Mouse (Mus musculus) hindbrain, embryonic 15.5 days (tissue): ENCODE data around the gene Nfxl1. TPM values are rescaled to one million over a fixed set of nuclear protein-coding genes. Genes with fewer than 3 reads are reported as not detected.

Source experiments
- ATAC-seq: fragments of 200-750 bp; cut with Nextera tagmentation; 2 replicates; pipeline ENCODE4 v1.8.0; 2017; ENCODE audit warnings: low read depth, moderate number of reproducible peaks, moderate TSS enrichment; ENCODE audit not compliant: low FRiP score
- H3K27ac ChIP-seq: fragments of 300-500 bp; sonication (generic); replicated peaks from 2 replicates; pipeline ENCODE4 v1.5.1; 2015; ENCODE audit warnings: mild to moderate bottlenecking, inconsistent platforms
- H3K27me3 ChIP-seq: fragments of 300-500 bp; sonication (generic); 2 replicates; pipeline ENCODE4 v1.6.1; 2015; ENCODE audit warnings: control low read depth, inconsistent platforms
- H3K36me3 ChIP-seq: fragments of 300-500 bp; sonication (generic); 2 replicates; pipeline ENCODE4 v1.6.1; 2015; ENCODE audit warnings: control low read depth, inconsistent platforms
- H3K4me1 ChIP-seq: fragments of 300-500 bp; sonication (generic); replicated peaks from 2 replicates; pipeline ENCODE4 v1.6.1; 2015; ENCODE audit warnings: control low read depth, inconsistent platforms
- H3K4me2 ChIP-seq: fragments of 300-500 bp; sonication (generic); 2 replicates; pipeline ENCODE4 v1.6.1; 2015; ENCODE audit warnings: moderate library complexity, mild to moderate bottlenecking, inconsistent platforms
- H3K4me3 ChIP-seq: fragments of 300-500 bp; sonication (generic); 2 replicates; pipeline ENCODE4 v1.5.1; 2015; ENCODE audit warnings: mild to moderate bottlenecking, inconsistent platforms
- H3K9ac ChIP-seq: fragments of 300-500 bp; sonication (generic); 2 replicates; pipeline ENCODE4 v1.6.1; 2015; ENCODE audit warnings: inconsistent platforms
- H3K9me3 ChIP-seq: fragments of 300-500 bp; sonication (generic); 2 replicates; pipeline ENCODE4 v1.6.1; 2016; ENCODE audit warnings: control low read depth, inconsistent platforms
- WGBS: fragments of 180-500 bp; shearing (Covaris S2); methylation state at CpG from one replicate; pipeline ENCODE4 v1.1.7; 2015; 5-methylcytosine and 5-hydroxymethylcytosine counted together
- polyA plus RNA-seq: library from polyadenylated mRNA; unstranded; fragments of >200 nt; fragmentation: Nextera tagmentation; extraction: Ambion mirVana; gene quantifications from 2 replicates; pipeline ENCODE4 v1.2.1, GENCODE M21; 2015

Nfxl1 gene
- polyA plus RNA-seq, 1 experiment from 2014 or later: 12.0 TPM

DNA sequence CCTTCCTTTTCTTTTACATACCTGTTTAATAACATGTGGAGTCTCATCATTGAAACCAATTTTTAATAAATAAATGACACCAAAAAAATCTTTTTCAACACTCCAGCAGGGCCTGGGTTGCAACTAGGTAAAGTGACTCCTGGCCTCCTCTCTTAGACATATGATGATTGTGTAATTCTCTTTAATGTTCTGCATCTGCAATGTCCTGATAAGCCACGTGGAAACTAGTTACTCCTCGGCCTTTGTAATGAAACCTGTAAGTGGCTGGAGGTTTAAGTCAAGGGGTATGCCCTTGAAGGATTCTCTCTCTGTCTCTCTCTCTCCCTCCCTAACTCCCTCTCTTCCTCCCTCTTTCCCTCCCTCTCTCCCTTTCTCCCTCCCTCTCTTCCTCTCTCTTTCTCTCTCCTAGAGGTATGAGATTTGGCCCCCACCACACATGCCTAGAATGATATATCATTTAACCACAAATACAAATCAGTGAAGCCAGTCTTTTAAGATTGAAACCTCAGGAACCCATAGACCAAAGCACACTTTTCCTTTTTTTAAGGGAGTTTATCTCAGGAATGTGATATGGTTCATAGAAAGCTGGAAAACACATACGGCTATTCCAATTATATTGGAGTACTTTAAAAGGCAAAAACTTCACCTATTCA is 1.6 kb upstream of the Nfxl1 start:
- WGBS: 90% methylated on average over 3 of the region's 3 CpGs
- H3K27me3 ChIP-seq: no peaks in the 10 kb centered on the region

GRCm38 (mm10) chr5:72558716-72559526 is 563 bp downstream of the Nfxl1 start:
- under 1% methylated on average over 57 of the region's 57 CpGs for WGBS

More for the DNA sequence above, 1.6 kb upstream of the Nfxl1 start:
- H3K4me3 ChIP-seq: no peak overlapping the region
- H3K27ac ChIP-seq: no peak overlapping the region
- no peaks in the 10 kb centered on the region for H3K36me3 ChIP-seq
- H3K4me1 ChIP-seq: peaks cover 16% of the 10 kb centered on the region
- no peaks in the 10 kb centered on the region for H3K9me3 ChIP-seq
- no peak overlapping the region for H3K9ac ChIP-seq
- no peak overlapping the region for H3K4me2 ChIP-seq
- ATAC-seq: no peak

GRCm38 (mm10) chr5:72556245-72556644 is 3.2 kb downstream of the Nfxl1 start:
- H3K4me3 ChIP-seq: no peak overlapping the region
- WGBS: 78% methylated on average over 3 of the region's 3 CpGs
- H3K36me3 ChIP-seq: peaks cover 13% of the 10 kb centered on the region; the same call in 1 of the 2 replicates
- H3K9me3 ChIP-seq: no peaks in the 10 kb centered on the region
- no peak overlapping the region for H3K9ac ChIP-seq
- no peaks in the 10 kb centered on the region for H3K27me3 ChIP-seq
- H3K27ac ChIP-seq: no peak overlapping the region
- peaks cover 16% of the 10 kb centered on the region for H3K4me1 ChIP-seq
- H3K4me2 ChIP-seq: no peak overlapping the region
- ATAC-seq: no peak

More at GRCm38 (mm10) chr5:72558716-72559526, 563 bp downstream of the Nfxl1 start:
- Histone ChIP-seq H3K9me3 (no peaks in the 10 kb centered on the region), H3K27ac (peak overlapping the region; percentile 81), H3K9ac (peak overlapping the region; percentile 95), H3K4me1 (peaks cover 16% of the 10 kb centered on the region), H3K4me2 (peak overlapping the region; percentile 92), H3K27me3 (no peaks in the 10 kb centered on the region), H3K36me3 (0 out of 2 replicates have a peak, but pooled peaks cover 7% of the 10 kb centered on the region), H3K4me3 (peak overlapping the region; percentile 95)
- ATAC-seq: peak; percentile 84

GRCm38 (mm10) chr5:72551209-72551608 is 8.3 kb downstream of the Nfxl1 start:
- Histone ChIP-seq H3K4me3 (no peak overlapping the region), H3K4me2 (no peak overlapping the region), H3K9ac (no peak overlapping the region), H3K36me3 (peaks cover 13% of the 10 kb centered on the region; the same call in 1 of the 2 replicates), H3K27me3 (no peaks in the 10 kb centered on the region), H3K4me1 (no peaks in the 10 kb centered on the region), H3K27ac (no peak overlapping the region), H3K9me3 (no peaks in the 10 kb centered on the region)
- no peak for ATAC-seq
- WGBS: 93% methylated on average over 3 of the region's 3 CpGs

- H3K4me1 ChIP-seq: no peaks in the 10 kb centered on the region
- no peak overlapping the region for H3K9ac ChIP-seq
- H3K4me3 ChIP-seq: no peak overlapping the region
- 93% methylated on average over 3 of the region's 3 CpGs for WGBS
- no peak overlapping the region for H3K4me2 ChIP-seq
- H3K27me3 ChIP-seq: no peaks in the 10 kb centered on the region
- H3K9me3 ChIP-seq: no peaks in the 10 kb centered on the region
- ATAC-seq: no peak
- H3K36me3 ChIP-seq: peaks cover 27% of the 10 kb centered on the region
- no peak overlapping the region for H3K27ac ChIP-seq
These were observed 30.6 kb downstream of the Nfxl1 start for GRCm38 (mm10) chr5:72528896-72529295.

DNA sequence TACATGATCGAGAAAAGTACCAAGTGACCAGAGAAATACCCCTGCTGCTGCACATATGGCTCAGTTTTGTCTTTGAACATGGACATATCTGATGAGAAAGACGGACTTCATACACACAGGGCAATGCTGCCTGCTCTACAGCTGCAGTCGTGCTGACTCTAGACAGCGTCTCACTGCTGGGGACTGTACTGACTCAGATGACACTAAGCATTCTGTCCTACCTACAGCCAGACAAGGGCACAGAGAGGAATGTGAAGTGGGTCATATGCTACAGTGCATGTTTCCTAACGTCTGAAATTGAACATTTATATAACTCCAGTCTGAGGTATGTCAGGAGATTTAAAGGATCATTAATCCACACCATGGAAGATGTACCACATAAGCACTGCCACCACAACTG is 45.7 kb downstream of the Nfxl1 start:
- ATAC-seq: no peak
- H3K9ac ChIP-seq: no peak overlapping the region
- H3K4me1 ChIP-seq: no peaks in the 10 kb centered on the region
- no peaks in the 10 kb centered on the region for H3K9me3 ChIP-seq
- H3K4me2 ChIP-seq: no peak overlapping the region
- H3K27ac ChIP-seq: no peak overlapping the region
- WGBS: 89% methylated on average over 5 of the region's 5 CpGs
- no peaks in the 10 kb centered on the region for H3K27me3 ChIP-seq
- H3K4me3 ChIP-seq: no peak overlapping the region
- H3K36me3 ChIP-seq: peaks cover 32% of the 10 kb centered on the region

DNA sequence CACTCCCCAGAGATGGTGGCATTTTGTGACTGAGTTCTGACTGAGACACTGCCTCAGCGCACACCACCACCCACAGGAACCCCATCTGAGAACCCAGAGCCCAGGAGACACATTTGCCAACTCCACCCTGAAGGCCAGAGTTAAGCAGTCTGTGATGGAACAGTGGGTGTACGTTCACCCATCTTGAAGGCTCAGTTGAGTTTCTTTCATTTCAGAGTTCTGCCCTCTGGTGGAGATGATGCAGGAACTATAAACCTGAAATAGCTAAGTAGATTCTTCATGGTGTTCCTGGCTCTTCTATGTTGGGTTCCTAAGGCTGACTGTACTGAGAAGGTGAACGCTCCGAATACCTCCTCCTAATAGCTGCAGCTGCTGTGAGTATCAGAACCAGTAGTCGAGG is 53.7 kb downstream of the Nfxl1 start:
- Histone ChIP-seq H3K9me3 (0 out of 2 replicates have a peak, but pooled peaks cover 3% of the 10 kb centered on the region), H3K27me3 (peaks cover 35% of the 10 kb centered on the region), H3K27ac (no peak overlapping the region), H3K4me2 (no peak overlapping the region), H3K9ac (no peak overlapping the region), H3K4me1 (peaks cover 14% of the 10 kb centered on the region), H3K36me3 (no peaks in the 10 kb centered on the region), H3K4me3 (no peak overlapping the region)
- 72% methylated on average over 5 of the region's 5 CpGs for WGBS
- peak; percentile 16; the same call in 1 of the 2 replicates for ATAC-seq

- Histone ChIP-seq H3K36me3 (no peaks in the 10 kb centered on the region), H3K4me1 (peaks cover 14% of the 10 kb centered on the region), H3K9ac (peak within 1 kb of the TSS; percentile 29; the same call in 1 of the 2 replicates), H3K9me3 (0 out of 2 replicates have a peak, but pooled peaks cover 3% of the 10 kb centered on the region), H3K27ac (no peak within 1 kb of the TSS), H3K4me3 (peak within 1 kb of the TSS; percentile 43), H3K4me2 (peak within 1 kb of the TSS; percentile 83), H3K27me3 (peaks cover 37% of the 10 kb centered on the region)
- 1% methylated on average over 64 of the region's 64 CpGs for WGBS
- peak; percentile 40; the same call in 1 of the 2 replicates for ATAC-seq
These were observed 55.7 kb downstream of the Nfxl1 start, which contains the start of gene Corin for GRCm38 (mm10) chr5:72503531-72504523. Corin (minus strand) TSS chr5:72504473.

DNA sequence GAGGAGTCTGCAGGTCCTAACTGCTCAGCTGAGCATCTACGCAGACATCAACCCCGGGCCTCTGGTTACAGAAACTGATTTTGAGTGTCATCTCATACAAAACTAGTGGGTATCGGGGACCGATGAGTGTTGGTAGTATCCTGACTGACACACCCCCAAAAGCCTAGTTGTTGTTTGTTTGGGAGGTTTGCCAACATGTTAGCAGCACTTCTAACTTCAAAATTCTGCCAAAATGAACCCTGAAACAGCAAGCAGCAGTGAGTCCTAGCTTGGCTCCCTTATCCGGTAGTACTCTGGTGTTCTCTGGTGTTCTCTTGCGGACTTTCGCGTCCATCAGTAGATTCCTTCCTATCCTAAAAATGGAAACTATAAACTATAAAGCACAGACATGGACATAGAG is 56.7 kb downstream of the Nfxl1 start:
- H3K9ac ChIP-seq: no peak overlapping the region
- no peak overlapping the region for H3K27ac ChIP-seq
- peaks cover 14% of the 10 kb centered on the region for H3K4me1 ChIP-seq
- no peak for ATAC-seq
- H3K4me3 ChIP-seq: no peak overlapping the region
- peaks cover 37% of the 10 kb centered on the region for H3K27me3 ChIP-seq
- 69% methylated on average over 8 of the region's 8 CpGs for WGBS
- no peaks in the 10 kb centered on the region for H3K36me3 ChIP-seq
- peak overlapping the region; percentile 83 for H3K4me2 ChIP-seq
- H3K9me3 ChIP-seq: no peaks in the 10 kb centered on the region

GRCm38 (mm10) chr5:72501763-72502162 is 57.7 kb downstream of the Nfxl1 start:
- Histone ChIP-seq H3K9ac (no peak overlapping the region), H3K4me1 (peaks cover 14% of the 10 kb centered on the region), H3K4me2 (no peak overlapping the region), H3K36me3 (no peaks in the 10 kb centered on the region), H3K9me3 (no peaks in the 10 kb centered on the region), H3K27me3 (peaks cover 37% of the 10 kb centered on the region), H3K4me3 (no peak overlapping the region), H3K27ac (no peak overlapping the region)
- ATAC-seq: no peak
- 56% methylated on average over 3 of the region's 3 CpGs for WGBS

DNA sequence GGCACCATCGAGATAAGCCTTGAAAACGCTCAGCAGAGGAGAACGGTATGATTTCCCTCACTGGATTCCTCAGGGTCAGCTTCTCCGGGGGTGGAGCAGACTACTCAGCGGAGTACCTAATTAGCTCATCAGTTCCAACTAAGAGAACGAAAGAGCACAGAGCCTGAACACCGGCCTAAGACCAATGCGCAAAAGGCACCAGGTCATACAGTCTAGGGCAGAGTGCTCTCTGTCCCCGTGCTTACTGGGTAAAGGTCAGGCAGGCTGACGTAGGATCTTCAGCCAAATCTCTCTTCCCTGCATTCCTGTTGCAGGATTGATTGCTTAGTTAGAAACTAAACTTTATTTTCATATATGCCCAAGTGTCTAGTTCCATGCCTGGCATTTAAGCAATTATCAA is 61.2 kb downstream of the Nfxl1 start:
- Histone ChIP-seq H3K27me3 (peaks cover 15% of the 10 kb centered on the region), H3K4me3 (no peak overlapping the region), H3K9me3 (no peaks in the 10 kb centered on the region), H3K36me3 (no peaks in the 10 kb centered on the region), H3K4me2 (no peak overlapping the region), H3K27ac (no peak overlapping the region), H3K9ac (no peak overlapping the region), H3K4me1 (peaks cover 2% of the 10 kb centered on the region; the same call in 1 of the 2 replicates)
- no peak for ATAC-seq
- 77% methylated on average over 10 of the region's 10 CpGs for WGBS
